Comparison of ENCODE assay signal across 21 mouse cellular contexts in genomic region chr17:43247245-43247644, GRCm38 (mm10). TPM values are rescaled to one million over a fixed set of nuclear protein-coding genes. Genes with fewer than 3 reads are reported as not detected.
DNase-seq lines count a peak whose midpoint lies in the region; ATAC-seq lines count a peak whose summit lies in the region.
"Had no signal": no experiment of that assay in that cellular context is flagged by ENCODE, and none has a peak within 500 bp of the region (broad histone marks: within the 10 kb centered on the region; RNA-seq: fewer than 3 reads in every experiment).

No protein-coding gene starts in this region.

- peak; percentile 72 for ATAC-seq in granulocyte monocyte progenitor cell, adult 5-6 weeks (replicated peaks; ENCODE audit: poor library complexity, severe bottlenecking)
- ATAC-seq in megakaryocyte progenitor cell, adult 5-6 weeks (replicated peaks; ENCODE audit: poor library complexity): peak; percentile 82
- ATAC-seq: activated CD4-positive, CD25-positive, alpha-beta regulatory T cell, adult 4 months; CD4-positive, CD25-positive, alpha-beta regulatory T cell, adult 4 months; Patski had no signal

- no peak for DNase-seq in layer of hippocampus, adult 8-10 months (ENCODE audit: low spot score in 2 of 2)
- no peak for DNase-seq in liver
- DNase-seq: adrenal gland, adult 2 months; adrenal gland, adult 8-10 months; adrenal gland, postnatal 10 days; adrenal gland, postnatal 14 days; adrenal gland, postnatal 25 days; adrenal gland, postnatal 36 days; B cell, adult 2 months; cerebellum, adult 11 months; cerebellum, adult 11-12 months; cerebellum, adult 18-20 months had no signal

RNA-seq across cellular contexts. Expression of gene Adgrf1, which starts 22.9 kb away (rescaled TPM):
- not detected in 2 replicates for total RNA-seq in granulocyte monocyte progenitor cell, adult 5-6 weeks (2014; fragmentation: Nextera tagmentation)
- total RNA-seq in granulocyte monocyte progenitor cell, adult 5-6 weeks (2017): not detected in 2 replicates
- total RNA-seq in megakaryocyte progenitor cell, adult 5-6 weeks (2015): 0.15 TPM in 1 of 2 replicates, not detected in the other
- 0.17 TPM in 1 of 2 replicates, not detected in the other for total RNA-seq in megakaryocyte progenitor cell, adult 5-6 weeks (2017)
- total RNA-seq in layer of hippocampus, adult 8-10 months (2022): not detected
- total RNA-seq: adrenal gland, adult 18-20 months; adrenal gland, adult 2 months; adrenal gland, adult 8-10 months; adrenal gland, postnatal 25 days; adrenal gland, postnatal 36 days; CH12.LX; ES-E14; MEL had no signal
